Mouse (Mus musculus): ENCODE data around the gene Tsga10. TPM values are rescaled to one million over a fixed set of nuclear protein-coding genes. Genes with fewer than 3 reads are reported as not detected.
"Not testable (repeated sequence)": the region's sequence is repeated elsewhere in the genome, so short reads cannot be mapped to it uniquely, and the experiment has no call there.

Tsga10 gene
- total RNA-seq, 4 experiments from 2014 or later: 20.1 to 29.9 (median 23.7) TPM

DNA sequence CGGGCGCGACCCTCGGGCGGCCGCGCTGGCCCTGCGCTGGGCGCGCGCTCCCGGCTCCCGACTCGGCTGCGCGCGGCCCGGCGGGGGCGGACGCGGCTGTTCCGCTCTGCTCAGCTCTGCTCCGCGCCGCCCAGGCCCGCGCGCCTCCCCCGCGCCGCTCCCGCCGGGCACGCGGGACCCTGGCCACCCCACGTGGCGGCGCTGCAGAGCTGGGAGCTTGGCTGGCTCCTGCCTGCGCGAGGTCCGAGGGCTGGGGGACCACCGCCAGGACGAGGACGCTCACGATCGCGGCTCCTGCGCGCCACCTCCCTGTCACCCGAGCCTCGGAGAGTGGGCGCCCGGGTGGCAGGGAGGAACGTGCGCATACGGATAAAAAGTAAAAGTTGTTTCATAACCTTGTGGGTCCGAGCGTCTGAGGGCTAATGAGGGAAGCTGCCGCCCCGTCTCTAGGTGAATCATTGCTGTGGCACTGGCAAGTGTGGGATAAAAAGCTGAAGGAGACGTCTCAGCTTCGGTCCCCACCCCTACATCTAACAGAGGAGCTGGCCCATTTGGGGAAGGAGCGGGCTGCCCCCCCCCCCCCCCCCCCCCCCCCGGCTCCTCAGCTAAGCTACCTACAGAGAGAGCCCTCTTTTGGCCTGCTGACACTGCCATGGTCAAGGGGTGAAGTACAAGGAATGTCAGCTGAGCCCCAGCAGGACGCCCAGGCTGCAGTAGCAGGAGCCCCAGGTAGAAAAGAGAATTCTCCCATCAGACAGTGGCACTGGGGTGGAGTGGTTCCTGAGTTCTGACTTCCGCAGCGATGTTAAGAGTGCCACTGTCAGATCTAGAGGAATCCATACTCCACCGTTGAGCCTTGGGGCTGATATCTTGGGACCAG lies 146.2 kb downstream of the Tsga10 start, which contains the start of gene 2010300C02Rik:
Gene 2010300C02Rik (minus strand): TSS at position 325 of the 880 bp plus-strand sequence.
- DNase-seq (ENCODE audit: low spot score in 2 of 2): peak; percentile 53 to 73

DNA sequence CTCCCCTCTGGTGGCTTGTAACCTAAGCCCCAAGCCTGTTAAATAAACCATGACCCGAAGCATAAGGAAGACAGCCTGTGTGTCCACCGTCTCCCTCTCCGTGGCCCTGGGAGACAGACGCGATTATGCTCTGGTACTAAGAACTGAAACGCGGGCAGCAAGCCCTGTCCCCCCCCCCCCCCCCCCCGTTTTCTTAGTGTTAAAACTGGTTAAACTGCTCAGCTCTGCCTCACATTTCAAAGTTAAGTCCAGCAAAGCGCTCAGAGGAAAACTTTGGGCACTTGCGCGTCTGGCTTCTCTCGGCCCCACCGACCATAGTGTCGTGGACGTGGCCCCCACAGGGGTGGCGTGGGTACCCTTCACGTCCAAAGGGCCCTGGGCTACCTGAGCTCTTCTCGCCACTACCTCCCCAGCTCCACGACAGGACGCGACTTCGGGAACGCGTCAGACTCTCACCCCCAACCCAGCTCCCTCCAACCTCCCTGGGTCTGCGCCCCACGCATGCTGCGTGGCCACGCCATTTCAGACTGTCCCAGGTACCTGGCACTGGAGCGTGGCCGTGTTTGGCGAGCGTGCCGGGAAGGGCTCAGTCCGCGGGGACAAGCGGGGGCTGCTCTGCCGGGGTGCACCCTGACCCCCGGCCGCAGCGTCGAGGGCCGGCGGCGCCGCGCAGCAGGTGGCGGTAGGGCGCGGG lies 147.1 kb downstream of the Tsga10 start:
- DNase-seq (ENCODE audit: low spot score in 2 of 2): peak in 1 of 2 experiments; percentile 8

DNA sequence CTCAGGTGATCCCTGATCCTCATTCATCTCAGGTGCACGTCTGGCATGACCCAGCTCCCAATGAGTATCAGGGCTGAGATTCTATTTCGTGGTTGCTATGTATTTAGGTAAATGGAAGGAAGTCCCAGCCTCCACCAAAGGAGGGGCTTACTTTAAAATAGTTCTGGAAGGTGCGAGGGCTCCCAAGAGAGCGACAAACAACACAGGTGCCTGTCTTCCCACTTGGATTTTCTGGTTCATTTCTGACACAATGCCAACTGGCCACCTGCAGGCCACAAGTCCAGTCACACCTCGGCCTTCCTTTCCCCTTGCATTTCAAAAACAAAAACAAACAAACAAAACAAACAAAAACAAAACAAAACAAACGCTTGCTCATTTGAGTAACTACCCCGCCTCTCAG lies 147.7 kb downstream of the Tsga10 start:
- peak in 1 of 2 experiments; percentile 15 for DNase-seq (ENCODE audit: low spot score in 2 of 2)

DNA sequence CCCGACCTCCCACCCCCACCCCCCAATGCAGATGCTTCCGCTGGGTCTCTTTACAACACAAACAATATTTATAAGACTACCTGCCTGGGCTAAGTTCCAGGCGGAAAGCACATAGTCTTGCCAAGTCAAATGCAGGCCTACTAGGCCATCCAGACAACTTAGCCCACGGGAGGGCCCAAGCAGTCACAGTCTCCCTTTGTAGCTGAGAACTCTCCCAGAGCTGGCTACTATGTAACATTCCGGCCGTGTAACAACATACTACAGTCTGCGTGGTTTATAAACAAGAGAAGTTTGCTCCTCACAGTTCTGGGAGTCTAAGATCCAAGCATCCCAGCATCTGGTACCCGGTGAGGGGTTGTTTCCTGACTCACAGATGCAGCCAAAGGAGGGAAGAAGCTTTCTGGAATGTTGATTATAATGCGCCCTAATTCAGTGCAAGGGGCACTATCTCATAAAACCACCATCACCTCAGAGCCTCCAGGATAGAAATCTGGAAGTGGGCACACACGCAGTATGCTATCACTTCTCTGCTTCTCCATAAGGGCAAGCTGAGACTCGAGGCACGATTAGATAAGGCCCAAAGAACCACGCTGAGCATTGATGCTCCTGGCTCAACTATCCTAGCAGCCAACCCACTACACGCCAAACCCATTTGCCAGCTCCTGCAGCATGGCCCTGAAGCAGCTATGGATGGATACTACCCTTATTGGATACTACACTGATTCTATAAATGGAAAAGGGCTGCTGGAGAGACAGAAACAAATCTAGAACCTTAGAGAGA lies 148.6 kb downstream of the Tsga10 start:
- DNase-seq (ENCODE audit: low spot score in 2 of 2): peak in 1 of 2 experiments; percentile 17

DNA sequence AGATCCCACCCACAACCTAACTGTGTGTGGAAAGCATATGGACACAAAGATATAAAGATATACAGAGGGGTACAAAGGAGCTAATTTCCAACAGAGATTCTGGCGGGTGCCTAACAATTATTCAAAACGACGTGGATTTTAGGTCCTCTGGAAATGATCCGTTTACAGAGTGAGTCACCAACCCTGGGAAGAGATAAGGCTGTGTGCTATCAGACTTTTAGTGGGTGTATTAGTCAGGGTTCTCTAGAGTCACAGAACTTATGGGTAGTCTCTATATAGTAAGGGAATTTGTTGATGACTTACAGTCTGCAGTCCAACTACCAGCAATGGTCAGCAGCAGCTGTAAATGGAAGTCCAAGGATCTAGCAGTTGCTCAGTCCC lies 153.9 kb downstream of the Tsga10 start:
- DNase-seq (ENCODE audit: low spot score in 2 of 2): not testable (repeated sequence)

DNA sequence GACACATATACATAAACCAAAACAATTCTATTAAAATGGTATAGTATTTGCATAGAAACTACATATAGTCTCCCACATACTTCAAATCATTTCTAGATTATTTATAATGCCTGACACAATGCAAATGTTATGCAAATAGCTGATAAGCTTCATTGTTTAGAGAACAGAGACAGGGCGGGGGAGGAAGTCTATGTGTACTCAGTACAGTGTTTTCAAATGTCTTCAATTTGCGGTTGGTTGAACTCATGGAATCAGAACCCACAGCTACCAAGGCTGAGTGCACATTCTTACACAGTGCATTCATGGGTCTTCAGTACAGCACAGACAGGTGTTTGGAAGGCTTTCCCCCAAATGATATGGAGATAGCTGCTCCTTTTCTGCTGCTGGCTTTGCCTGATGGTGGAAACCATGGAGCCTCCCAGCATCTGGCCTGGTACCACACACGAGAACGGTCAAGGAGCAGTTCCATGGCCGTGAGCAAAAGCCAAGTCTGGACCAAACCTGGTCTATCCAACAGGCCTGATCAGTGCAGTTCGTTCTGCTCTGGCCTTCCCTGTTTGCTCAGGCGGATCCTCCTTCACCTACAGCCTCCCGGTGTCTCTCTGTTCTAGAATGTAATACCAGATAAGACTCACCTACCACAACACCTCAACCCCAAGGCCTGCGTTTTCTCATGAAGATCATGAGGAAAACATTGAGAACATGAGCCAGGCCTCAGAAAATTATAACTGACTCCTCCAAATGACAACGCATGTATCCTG lies 154.5 kb downstream of the Tsga10 start:
- no peak for DNase-seq (ENCODE audit: low spot score in 2 of 2)

DNA sequence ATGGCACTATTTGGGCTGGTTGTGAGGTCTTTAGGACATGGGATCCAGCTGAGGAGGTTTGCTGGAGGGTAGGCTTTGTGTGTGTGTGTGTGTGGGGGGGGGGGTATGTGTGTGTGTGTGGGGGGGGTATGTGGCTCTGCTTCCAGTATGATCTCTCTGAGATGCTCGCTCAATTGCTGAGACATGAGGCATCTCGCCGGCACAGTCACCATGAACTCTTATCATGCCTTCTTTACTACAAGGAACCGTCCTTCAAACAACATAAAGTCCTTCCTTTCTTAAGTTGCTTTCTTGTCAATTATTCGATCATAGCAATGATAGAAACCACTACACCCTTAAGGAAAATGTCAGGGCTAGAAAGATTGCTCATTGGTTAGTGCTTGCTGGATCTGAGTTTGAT lies 155.1 kb downstream of the Tsga10 start:
- no peak for DNase-seq (ENCODE audit: low spot score in 2 of 2)

DNA sequence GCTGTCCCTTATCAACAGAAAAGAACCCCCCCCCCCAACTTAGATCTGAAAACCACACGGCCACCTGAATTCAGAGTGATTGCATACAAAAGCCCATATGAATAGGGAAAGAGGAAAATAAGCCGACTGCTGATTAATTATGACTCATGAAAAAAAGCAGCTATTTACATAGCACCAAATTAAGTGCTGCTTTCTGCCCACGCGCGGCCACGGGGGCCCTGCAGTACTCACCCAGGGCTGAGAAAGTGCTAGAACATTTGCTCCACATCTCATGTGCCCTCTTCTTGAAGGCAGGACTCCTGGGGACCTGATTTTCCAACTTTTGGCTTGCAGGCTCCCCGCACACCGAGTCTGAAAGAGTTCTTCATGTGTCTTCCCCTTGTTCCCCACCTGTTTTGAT lies 156.5 kb downstream of the Tsga10 start:
- DNase-seq (ENCODE audit: low spot score in 2 of 2): no peak

DNA sequence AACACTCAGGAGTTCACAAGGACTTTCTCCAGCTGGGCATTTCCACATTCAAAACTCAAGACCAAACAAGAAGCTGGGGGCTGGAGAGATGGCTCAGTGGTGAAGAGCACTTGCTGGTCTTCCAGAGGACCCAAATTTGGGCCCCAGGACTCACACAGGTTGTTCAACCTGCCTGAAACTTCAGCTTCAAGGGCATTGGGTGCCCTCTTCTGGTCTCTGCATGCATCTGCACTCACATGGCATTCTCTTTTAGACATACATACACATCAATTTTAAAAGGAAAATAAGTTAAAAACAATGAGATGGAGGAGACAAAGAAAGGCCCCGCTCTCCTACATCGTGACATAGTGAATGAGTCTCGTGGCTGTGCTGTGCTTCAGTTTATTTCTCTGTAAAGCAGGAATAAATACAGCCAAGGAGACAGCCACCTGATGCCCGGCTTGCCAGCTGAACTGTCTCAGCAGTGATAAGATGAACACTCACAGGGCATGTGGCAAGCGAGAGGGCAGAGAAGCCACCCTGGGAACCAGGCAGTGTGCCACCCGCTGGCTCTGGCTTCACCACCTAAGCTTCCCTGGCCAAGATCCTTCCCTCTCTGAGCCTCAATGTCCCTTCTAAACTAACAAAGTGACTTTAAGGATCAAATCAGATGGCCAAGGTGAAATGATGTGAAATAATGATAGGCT lies 157.8 kb downstream of the Tsga10 start:
- DNase-seq (ENCODE audit: low spot score in 2 of 2): no peak

Other genes starting within 250 kb of the Tsga10 start
- 100 to 1,000 TPM; 319 to 384 (median 333) TPM for gene 2010300C02Rik, start 146.3 kb downstream of the Tsga10 start, total RNA-seq (2022)
- 1 to 10 TPM; 7.1 to 9.2 (median 8.6) TPM for gene Lipt1, start 5.3 kb upstream of the Tsga10 start, total RNA-seq (2022)
- 10 to 100 TPM in 3 of 4 experiments, 1 to 10 TPM in 1; 8.6 to 14.7 (median 12.9) TPM for gene Mitd1, start 24.0 kb upstream of the Tsga10 start, total RNA-seq (2022)
- 100 to 1,000 TPM; 131 to 158 (median 140) TPM for gene Mrpl30, start 24.0 kb upstream of the Tsga10 start, total RNA-seq (2022)
- gene Lyg2, start 50.1 kb upstream of the Tsga10 start, total RNA-seq (2022): under 1 TPM in 1 of 4 experiments, not detected in 3; 0.12 TPM
- not detected for gene Lyg1, start 91.3 kb upstream of the Tsga10 start, total RNA-seq (2022)
- 10 to 100 TPM; 59.6 to 69.7 (median 65.4) TPM for gene Txndc9, start 131.5 kb upstream of the Tsga10 start, total RNA-seq (2022)
- gene Eif5b, start 131.6 kb upstream of the Tsga10 start, total RNA-seq (2022): 10 to 100 TPM; 35.1 to 42.4 (median 41.3) TPM

Measured in layer of hippocampus, adult 8-10 months (tissue).